Mouse (Mus musculus): ENCODE data around the gene Tmem229b.

The Tmem229b gene

DNA sequence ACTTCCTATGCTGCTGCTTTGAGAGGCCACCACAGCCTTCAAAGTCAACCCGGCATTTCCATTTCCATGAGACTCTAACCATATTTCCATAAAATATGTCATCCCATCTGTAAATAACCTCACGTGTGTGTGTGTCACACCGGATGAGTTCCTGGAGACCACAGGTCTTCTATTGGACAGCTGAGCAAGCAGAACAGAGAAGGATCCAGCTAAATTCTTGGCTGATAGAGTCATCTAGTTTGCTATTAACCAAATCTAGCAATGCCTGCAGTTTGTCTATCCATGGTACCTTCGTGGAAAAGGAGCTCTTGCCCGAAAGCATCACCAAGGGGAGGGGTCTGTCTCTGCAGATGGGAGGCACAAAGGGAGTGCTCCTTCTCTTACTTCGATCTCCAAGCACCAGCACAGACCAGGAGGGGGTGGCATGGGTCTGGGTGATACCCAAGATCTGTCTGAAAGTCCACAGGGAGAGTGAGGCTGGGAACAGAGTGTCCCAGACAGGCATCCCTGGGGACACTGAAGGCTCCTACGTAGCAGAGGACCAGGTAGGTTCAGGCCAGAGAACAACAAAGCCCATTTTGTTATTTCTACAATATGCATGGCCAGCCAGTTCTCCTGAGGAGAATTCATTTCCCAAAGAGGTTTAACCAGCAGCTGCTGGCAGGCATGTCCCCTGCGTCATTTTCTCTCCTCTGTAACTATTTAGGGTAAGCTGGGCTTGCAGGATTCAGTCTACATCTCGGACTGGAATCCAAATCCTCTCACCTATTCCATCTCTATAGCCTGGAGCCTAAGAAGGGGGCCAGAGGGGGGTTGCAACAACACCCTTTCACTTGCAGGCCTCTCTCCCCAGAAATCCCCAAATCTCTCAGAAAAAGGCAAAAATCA, 25.2 kb downstream of the Tmem229b start:
- no peak for TF ChIP-seq GATA4 (IDR thresholded peaks at IDR 0.05; ENCODE audit: insufficient replicate concordance, low read length)

DNA sequence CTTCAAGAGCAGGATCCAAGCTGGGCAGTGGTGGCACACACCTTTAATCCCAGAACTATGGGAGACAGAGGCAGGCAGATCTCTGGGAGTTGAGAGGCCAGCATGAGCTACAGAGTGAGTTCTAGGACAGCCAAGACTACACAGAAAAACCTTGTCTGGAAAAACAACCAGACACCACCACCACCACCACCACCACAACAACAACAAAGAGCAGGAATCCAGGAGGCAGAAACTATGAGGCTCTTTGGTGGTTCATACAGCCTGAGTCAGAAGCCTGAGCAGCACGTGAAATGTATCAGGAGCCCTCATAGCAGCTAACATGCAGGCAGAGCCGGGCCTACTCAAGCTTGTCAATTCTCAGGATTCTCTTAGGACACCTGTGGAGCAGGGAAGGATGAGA, 26.3 kb downstream of the Tmem229b start:
- no peak for TF ChIP-seq GATA4 (IDR thresholded peaks at IDR 0.05; ENCODE audit: insufficient replicate concordance, low read length)

DNA sequence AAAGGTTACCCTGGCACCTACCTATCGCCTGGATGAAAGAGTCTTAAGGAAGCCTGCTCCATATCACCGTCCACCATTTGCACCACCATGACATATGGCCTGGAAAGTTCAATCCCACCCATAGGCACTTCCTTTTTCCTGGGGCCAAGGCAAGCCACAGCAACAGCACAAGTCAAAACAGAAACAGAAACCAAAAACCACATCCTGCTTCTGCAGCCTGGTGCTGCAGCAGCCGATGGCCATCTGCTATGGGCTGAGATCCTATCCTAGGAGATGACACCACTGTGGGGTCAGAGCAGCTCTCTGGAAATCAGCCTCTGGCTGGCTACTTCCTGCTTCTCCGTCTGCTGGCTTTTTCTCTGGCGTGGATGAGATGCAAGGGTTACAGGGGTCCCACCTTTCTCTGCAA, 26.7 kb downstream of the Tmem229b start:
- TF ChIP-seq GATA4 (IDR thresholded peaks at IDR 0.05; ENCODE audit: insufficient replicate concordance, low read length) = peak; percentile 57; the same call in 1 of the 2 replicates

DNA sequence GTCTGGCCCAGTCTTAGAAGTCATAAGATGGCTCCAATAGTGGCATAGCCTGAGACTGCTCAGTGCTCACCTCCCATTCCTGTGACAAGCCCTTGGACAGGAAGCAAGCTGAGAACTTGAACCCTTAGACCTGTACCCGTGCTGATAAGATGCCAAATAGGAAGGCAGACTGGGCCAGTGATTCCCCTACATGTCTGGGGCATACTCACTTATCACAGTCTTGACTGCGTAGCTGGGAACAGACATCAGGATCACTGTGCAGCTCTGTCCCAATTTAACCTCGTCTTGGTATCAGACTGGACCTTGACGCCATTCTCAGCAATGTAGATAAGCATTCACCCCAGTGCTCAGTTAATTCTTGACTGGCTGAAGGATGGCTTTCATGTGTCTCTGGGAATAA, 29.9 kb downstream of the Tmem229b start:
- no peak for TF ChIP-seq GATA4 (IDR thresholded peaks at IDR 0.05; ENCODE audit: insufficient replicate concordance, low read length)

- TF ChIP-seq GATA4 (IDR thresholded peaks at IDR 0.05; ENCODE audit: insufficient replicate concordance, low read length) = no peak
Observed at GRCm38 (mm10) chr12:78977078-78977477, 30.3 kb downstream of the Tmem229b start.

GRCm38 (mm10) chr12:78975836-78976235, 31.6 kb downstream of the Tmem229b start:
- no peak for TF ChIP-seq GATA4 (IDR thresholded peaks at IDR 0.05; ENCODE audit: insufficient replicate concordance, low read length)

- no peak for TF ChIP-seq GATA4 (IDR thresholded peaks at IDR 0.05; ENCODE audit: insufficient replicate concordance, low read length)
Observed at GRCm38 (mm10) chr12:78974767-78975166, 32.7 kb downstream of the Tmem229b start.

- TF ChIP-seq GATA4 (IDR thresholded peaks at IDR 0.05; ENCODE audit: insufficient replicate concordance, low read length) = no peak
Observed at GRCm38 (mm10) chr12:78973779-78974178, 33.6 kb downstream of the Tmem229b start.

- no peak for TF ChIP-seq GATA4 (IDR thresholded peaks at IDR 0.05; ENCODE audit: insufficient replicate concordance, low read length)
Observed at GRCm38 (mm10) chr12:78971649-78972048, 35.8 kb downstream of the Tmem229b start.

DNA sequence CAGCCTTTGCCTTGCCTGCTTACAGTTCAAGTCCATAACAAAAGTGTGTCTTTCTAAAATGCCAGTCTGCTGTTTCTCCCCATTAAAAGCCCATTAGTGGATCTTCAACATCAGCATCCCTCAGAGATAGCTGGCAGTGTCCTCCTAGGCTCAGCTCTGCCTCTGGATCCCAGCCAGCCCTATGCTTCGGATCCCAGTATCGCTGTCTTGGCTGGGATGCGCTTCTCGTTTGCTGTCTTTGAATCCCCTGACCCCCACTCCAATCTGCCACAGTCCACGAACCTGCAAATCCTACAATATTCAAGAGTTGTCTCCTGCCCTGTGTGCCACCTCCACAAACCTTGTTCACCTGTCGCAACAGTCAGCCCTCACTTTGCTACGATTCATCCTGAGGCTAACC, 36.7 kb downstream of the Tmem229b start:
- TF ChIP-seq GATA4 (IDR thresholded peaks at IDR 0.05; ENCODE audit: insufficient replicate concordance, low read length) = no peak

DNA sequence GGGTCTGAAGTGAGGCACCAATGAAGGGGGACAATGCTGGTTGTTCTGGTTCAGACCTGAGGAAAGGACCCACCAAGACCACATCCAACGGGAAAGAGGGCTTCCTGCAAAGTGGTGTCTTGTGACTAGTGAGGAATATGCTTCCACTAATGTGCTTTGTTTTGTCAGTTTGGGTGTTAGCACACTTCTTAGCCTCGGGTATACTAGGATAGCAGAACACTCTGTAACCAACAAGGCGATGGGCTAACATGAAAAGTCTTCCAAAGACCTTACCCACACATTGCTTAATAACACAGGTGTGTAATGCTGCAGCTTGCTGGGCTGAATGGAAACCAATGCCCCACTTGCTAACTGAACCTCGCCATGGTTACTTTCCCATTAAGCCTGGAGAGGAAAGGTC, 51.0 kb downstream of the Tmem229b start:
- no peak for TF ChIP-seq GATA4 (IDR thresholded peaks at IDR 0.05; ENCODE audit: insufficient replicate concordance, low read length)

GRCm38 (mm10) chr12:78952484-78952883, 54.9 kb downstream of the Tmem229b start:
- TF ChIP-seq GATA4 (IDR thresholded peaks at IDR 0.05; ENCODE audit: insufficient replicate concordance, low read length) = no peak

DNA sequence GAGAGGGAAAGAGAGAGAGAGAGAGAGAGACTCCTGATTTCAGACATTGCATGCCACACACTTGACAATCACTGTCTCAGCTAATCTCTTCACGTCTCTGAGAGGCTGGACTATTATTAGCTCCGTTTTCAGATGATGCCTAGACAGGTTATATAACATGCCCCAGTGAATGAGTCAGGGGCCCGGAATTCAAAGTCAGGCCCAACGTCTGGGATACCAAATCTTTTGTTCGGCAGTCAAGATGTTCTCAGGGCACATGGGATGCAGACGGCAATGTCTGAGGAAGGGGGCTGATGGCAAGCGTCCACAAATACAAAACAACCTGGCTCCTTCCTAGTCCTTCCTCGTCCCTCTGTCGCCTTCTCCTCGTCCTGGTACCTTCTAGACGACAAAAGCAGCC, 55.4 kb downstream of the Tmem229b start:
- TF ChIP-seq GATA4 (IDR thresholded peaks at IDR 0.05; ENCODE audit: insufficient replicate concordance, low read length) = no peak

- TF ChIP-seq GATA4 (IDR thresholded peaks at IDR 0.05; ENCODE audit: insufficient replicate concordance, low read length) = no peak
Observed at GRCm38 (mm10) chr12:78947661-78948060, 59.8 kb downstream of the Tmem229b start.

GRCm38 (mm10) chr12:78947161-78947560, 60.3 kb downstream of the Tmem229b start:
- no peak for TF ChIP-seq GATA4 (IDR thresholded peaks at IDR 0.05; ENCODE audit: insufficient replicate concordance, low read length)

GRCm38 (mm10) chr12:78942931-78943330, 64.5 kb downstream of the Tmem229b start:
- no peak for TF ChIP-seq GATA4 (IDR thresholded peaks at IDR 0.05; ENCODE audit: insufficient replicate concordance, low read length)

DNA sequence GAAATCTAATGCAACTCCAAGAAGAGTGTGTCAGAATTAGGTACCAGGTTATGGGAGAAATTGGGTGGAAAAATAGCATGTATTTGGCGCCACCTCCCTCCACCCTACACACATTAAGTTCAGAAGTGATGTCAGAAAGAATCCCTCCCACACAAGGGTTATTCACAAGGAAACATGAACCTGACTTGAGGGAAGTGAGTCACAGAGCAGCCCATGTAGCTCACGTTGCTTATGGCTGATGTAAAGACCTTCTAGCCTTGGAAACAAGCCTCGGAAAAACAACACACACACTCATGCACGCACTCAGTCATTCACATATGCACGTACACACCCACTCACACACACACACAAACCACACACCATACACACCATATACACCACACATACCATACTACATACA, 67.3 kb downstream of the Tmem229b start:
- TF ChIP-seq GATA4 (IDR thresholded peaks at IDR 0.05; ENCODE audit: insufficient replicate concordance, low read length) = no peak
